Mouse (Mus musculus) limb, embryonic 13.5 days (tissue): ENCODE data around the gene Tcte3. TPM values are rescaled to one million over a fixed set of nuclear protein-coding genes. Genes with fewer than 3 reads are reported as not detected.
"Not testable (repeated sequence)": the region's sequence is repeated elsewhere in the genome, so short reads cannot be mapped to it uniquely, and the experiment has no call there.

Experiments
- ATAC-seq: fragments of 200-750 bp; cut with Nextera tagmentation; 2 replicates; pipeline ENCODE4 v1.8.0; 2017; ENCODE audit warnings: low read depth, moderate number of reproducible peaks, moderate TSS enrichment; ENCODE audit not compliant: low FRiP score
- H3K27ac ChIP-seq: fragments of 300-500 bp; sonication (generic); 2 replicates; pipeline ENCODE4 v1.5.1; 2015; ENCODE audit warnings: inconsistent platforms, mild to moderate bottlenecking, moderate library complexity
- H3K27me3 ChIP-seq: fragments of 300-500 bp; sonication (generic); 2 replicates; pipeline ENCODE4 v1.6.1; 2015; ENCODE audit warnings: mild to moderate bottlenecking, inconsistent platforms
- H3K36me3 ChIP-seq: fragments of 300-500 bp; sonication (generic); 2 replicates; pipeline ENCODE4 v1.6.1; 2015; ENCODE audit warnings: inconsistent platforms, mild to moderate bottlenecking, moderate library complexity
- H3K4me1 ChIP-seq: fragments of 300-500 bp; sonication (generic); 2 replicates; pipeline ENCODE4 v1.6.1; 2015; ENCODE audit warnings: inconsistent platforms
- H3K4me2 ChIP-seq: fragments of 300-500 bp; sonication (generic); replicated peaks from 2 replicates; pipeline ENCODE4 v1.6.1; 2015; ENCODE audit warnings: inconsistent platforms, mild to moderate bottlenecking, moderate library complexity
- H3K4me3 ChIP-seq: fragments of 300-500 bp; sonication (generic); 2 replicates; pipeline ENCODE4 v1.5.1; 2015; ENCODE audit warnings: moderate library complexity, mild to moderate bottlenecking, inconsistent platforms
- H3K9ac ChIP-seq: fragments of 300-500 bp; sonication (generic); 2 replicates; pipeline ENCODE4 v1.6.1; 2015; ENCODE audit warnings: mild to moderate bottlenecking, inconsistent platforms
- H3K9me3 ChIP-seq: fragments of 300-500 bp; sonication (generic); 2 replicates; pipeline ENCODE4 v1.6.1; 2016; ENCODE audit warnings: inconsistent platforms
- WGBS: fragments of 180-500 bp; shearing (Covaris S2); methylation state at CpG from one replicate; pipeline ENCODE4 v1.1.7; 2015; 5-methylcytosine and 5-hydroxymethylcytosine counted together
- polyA plus RNA-seq: library from polyadenylated mRNA; unstranded; fragments of >200 nt; fragmentation: Nextera tagmentation; extraction: Ambion mirVana; gene quantifications from 2 replicates; pipeline ENCODE4 v1.2.1, GENCODE M21; 2015

The Tcte3 gene
- polyA plus RNA-seq, 1 experiment from 2014 or later = 0.39 TPM

- H3K4me3 ChIP-seq = no peak overlapping the region
- H3K36me3 ChIP-seq = peaks cover 30% of the 10 kb centered on the region
- H3K27ac ChIP-seq = no peak overlapping the region
- no peaks in the 10 kb centered on the region for H3K27me3 ChIP-seq
- H3K9me3 ChIP-seq = no peaks in the 10 kb centered on the region
- peak; percentile 52; the same call in 1 of the 2 replicates for ATAC-seq
- H3K4me1 ChIP-seq = peaks cover 8% of the 10 kb centered on the region
- 42% methylated on average over 13 of the region's 13 CpGs for WGBS
- peak overlapping the region; percentile 50 for H3K4me2 ChIP-seq
- no peak overlapping the region for H3K9ac ChIP-seq
Observed at GRCm38 (mm10) chr17:15065391-15066024, 24.2 kb upstream of the Tcte3 start.

DNA sequence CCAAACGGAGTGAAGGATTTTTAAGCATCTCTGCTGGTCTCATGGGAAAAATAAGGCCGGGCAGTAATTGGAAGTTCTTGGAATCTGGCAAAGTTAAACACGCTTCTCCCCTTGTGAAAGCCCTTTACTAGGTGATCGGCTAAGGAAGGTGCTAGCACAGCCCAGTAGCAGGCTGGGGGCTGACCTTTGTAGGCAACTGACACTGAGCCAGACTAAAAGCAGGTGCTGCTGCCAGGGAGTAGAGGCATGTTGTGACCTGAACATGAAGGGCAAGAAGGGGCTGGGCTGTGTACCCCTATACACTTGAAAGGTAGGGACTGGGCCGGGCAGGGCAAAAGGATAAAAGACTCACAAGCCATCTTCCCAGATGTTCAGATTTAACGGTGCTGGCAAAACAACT, 19.1 kb upstream of the Tcte3 start:
- Histone ChIP-seq H3K27ac (no peak overlapping the region), H3K4me3 (no peak overlapping the region), H3K36me3 (peaks cover 73% of the 10 kb centered on the region), H3K9me3 (no peaks in the 10 kb centered on the region), H3K27me3 (no peaks in the 10 kb centered on the region), H3K4me2 (no peak overlapping the region), H3K9ac (no peak overlapping the region), H3K4me1 (no peaks in the 10 kb centered on the region)
- ATAC-seq = no peak
- WGBS = 74% methylated on average over 6 of the region's 6 CpGs

DNA sequence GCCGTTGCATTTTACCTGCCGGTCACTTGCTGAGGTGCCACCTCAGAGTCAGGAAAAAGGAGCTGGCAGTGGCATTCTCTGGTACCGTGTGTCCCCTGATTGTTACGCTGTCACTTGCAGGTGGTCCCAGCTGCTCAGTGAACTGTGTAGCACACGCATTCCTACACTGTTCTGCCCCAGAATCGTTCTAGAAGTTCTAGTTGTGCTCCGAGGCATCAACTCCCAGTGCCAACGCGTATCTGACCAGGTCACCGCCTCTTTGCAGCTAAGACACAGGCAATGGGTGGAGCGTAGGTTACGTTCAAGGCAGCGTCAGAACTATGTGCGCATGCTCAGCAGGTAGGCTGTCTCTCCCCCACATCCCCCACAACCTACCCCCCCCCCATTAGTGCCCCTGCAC, 18.4 kb upstream of the Tcte3 start:
- peaks cover 77% of the 10 kb centered on the region for H3K36me3 ChIP-seq
- H3K4me3 ChIP-seq = no peak overlapping the region

GRCm38 (mm10) chr17:15058161-15058591, 16.9 kb upstream of the Tcte3 start:
- Histone ChIP-seq H3K4me3 (no peak overlapping the region), H3K9me3 (no peaks in the 10 kb centered on the region), H3K36me3 (peaks cover 71% of the 10 kb centered on the region), H3K27ac (no peak overlapping the region), H3K27me3 (no peaks in the 10 kb centered on the region), H3K4me2 (no peak overlapping the region), H3K9ac (no peak overlapping the region), H3K4me1 (no peaks in the 10 kb centered on the region)
- no peak for ATAC-seq
- 84% methylated on average over 5 of the region's 5 CpGs for WGBS

More for the DNA sequence above, 18.4 kb upstream of the Tcte3 start:
- Histone ChIP-seq H3K4me2 (no peak overlapping the region), H3K9ac (no peak overlapping the region), H3K9me3 (no peaks in the 10 kb centered on the region), H3K27ac (no peak overlapping the region), H3K27me3 (no peaks in the 10 kb centered on the region), H3K4me1 (no peaks in the 10 kb centered on the region)
- 95% methylated on average over 14 of the region's 14 CpGs for WGBS
- no peak for ATAC-seq

- no peak overlapping the region for H3K27ac ChIP-seq
- no peak for ATAC-seq
- no peaks in the 10 kb centered on the region for H3K4me1 ChIP-seq
- no peak overlapping the region for H3K4me2 ChIP-seq
- no peaks in the 10 kb centered on the region for H3K9me3 ChIP-seq
- H3K36me3 ChIP-seq = peaks cover 51% of the 10 kb centered on the region
- no peaks in the 10 kb centered on the region for H3K27me3 ChIP-seq
- 82% methylated on average over 4 of the region's 4 CpGs for WGBS
- H3K9ac ChIP-seq = no peak overlapping the region
- no peak overlapping the region for H3K4me3 ChIP-seq
Observed at GRCm38 (mm10) chr17:15055925-15056324, 14.6 kb upstream of the Tcte3 start.

DNA sequence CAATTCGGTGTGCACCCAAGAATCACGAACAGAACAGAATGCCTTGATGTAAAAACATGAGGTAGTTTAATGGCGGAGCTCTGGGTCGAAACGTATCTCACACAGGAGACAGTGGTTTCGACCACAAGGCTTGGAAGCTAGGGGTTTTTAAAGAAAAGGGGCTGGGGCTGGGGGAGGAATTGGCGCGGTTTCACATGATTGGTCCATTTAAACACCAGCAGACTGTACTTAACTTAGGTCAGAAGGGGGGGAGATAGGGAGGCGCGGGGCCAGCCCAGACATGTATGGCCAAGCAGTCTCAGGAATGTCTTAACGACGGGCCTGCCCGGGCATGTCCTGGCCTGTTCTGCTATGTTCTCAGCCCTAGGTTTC, 12.5 kb upstream of the Tcte3 start:
- H3K4me1 ChIP-seq, H3K27ac ChIP-seq, H3K9ac ChIP-seq, ATAC-seq, H3K4me2 ChIP-seq, H3K27me3 ChIP-seq, H3K4me3 ChIP-seq, H3K9me3 ChIP-seq: not testable (repeated sequence)
- WGBS = 91% methylated on average over 13 of the region's 13 CpGs
- H3K36me3 ChIP-seq = peaks cover 32% of the 10 kb centered on the region

GRCm38 (mm10) chr17:15053183-15053828, 12.0 kb upstream of the Tcte3 start:
- not testable (repeated sequence) for H3K9ac ChIP-seq, H3K27me3 ChIP-seq, H3K9me3 ChIP-seq, ATAC-seq, H3K4me2 ChIP-seq, H3K27ac ChIP-seq, H3K4me1 ChIP-seq, H3K4me3 ChIP-seq
- 90% methylated on average over 6 of the region's 8 CpGs for WGBS
- peaks cover 27% of the 10 kb centered on the region for H3K36me3 ChIP-seq

- H3K9me3 ChIP-seq, H3K9ac ChIP-seq, H3K27me3 ChIP-seq, H3K27ac ChIP-seq, H3K4me2 ChIP-seq, H3K4me3 ChIP-seq, H3K4me1 ChIP-seq: not testable (repeated sequence)
- peaks cover 21% of the 10 kb centered on the region for H3K36me3 ChIP-seq
- ATAC-seq = 0 out of 2 replicates have a peak, but pooled peaks have one; percentile 15
- 57% methylated on average over 1 of the region's 1 CpGs for WGBS
Observed at GRCm38 (mm10) chr17:15052766-15053165, 11.5 kb upstream of the Tcte3 start.

DNA sequence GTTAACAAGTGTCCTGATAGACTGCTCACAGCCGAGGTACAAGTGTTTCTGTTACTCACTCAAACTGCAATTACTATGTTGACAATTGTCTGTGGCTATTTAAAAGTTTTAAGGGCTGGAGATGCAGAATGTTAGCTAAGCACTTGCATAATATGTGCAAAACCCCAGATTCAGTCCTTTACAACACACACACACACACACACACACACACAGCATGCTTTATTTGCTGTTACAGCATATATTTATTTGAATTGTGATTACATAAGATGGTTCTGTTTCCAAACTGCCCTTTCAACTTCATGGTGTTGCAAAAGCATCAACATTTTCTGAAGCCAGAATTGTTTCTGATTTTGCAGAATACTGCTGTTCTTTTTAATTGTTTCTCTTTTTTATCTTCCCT, 9.1 kb upstream of the Tcte3 start:
- WGBS = no CpG with 5 or more reads among the region's 1 CpGs
- not testable (repeated sequence) for H3K4me3 ChIP-seq, H3K9ac ChIP-seq, H3K4me2 ChIP-seq, ATAC-seq, H3K27ac ChIP-seq, H3K4me1 ChIP-seq, H3K27me3 ChIP-seq, H3K36me3 ChIP-seq, H3K9me3 ChIP-seq

GRCm38 (mm10) chr17:15040455-15040854, 833 bp downstream of the Tcte3 start:
- no CpG with 5 or more reads among the region's 3 CpGs for WGBS
- H3K4me1 ChIP-seq, H3K9me3 ChIP-seq, H3K4me3 ChIP-seq, H3K36me3 ChIP-seq, H3K9ac ChIP-seq, H3K27ac ChIP-seq, H3K27me3 ChIP-seq, ATAC-seq, H3K4me2 ChIP-seq: not testable (repeated sequence)

DNA sequence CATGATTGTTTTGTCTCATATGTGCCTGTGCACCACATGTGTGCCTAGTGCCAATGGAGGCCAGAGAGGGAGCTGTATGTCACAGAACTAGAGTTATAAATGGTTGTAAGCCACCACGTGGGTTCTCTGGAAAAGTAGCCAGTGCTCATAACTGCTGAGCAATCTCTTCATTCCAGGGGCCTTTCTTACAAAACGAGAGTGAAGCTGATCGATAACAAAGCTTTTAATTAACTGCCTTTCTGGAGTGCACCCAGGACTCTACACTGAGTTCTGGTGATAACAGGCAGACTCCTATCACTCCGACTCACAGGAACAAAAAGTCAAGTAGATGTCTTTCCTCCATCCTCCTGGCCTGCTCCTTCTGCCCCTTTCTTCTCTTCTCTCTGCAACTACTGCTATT, 9.9 kb downstream of the Tcte3 start:
- H3K27me3 ChIP-seq, H3K4me3 ChIP-seq, H3K4me1 ChIP-seq, H3K9me3 ChIP-seq, H3K27ac ChIP-seq, H3K36me3 ChIP-seq, H3K9ac ChIP-seq, H3K4me2 ChIP-seq, ATAC-seq: not testable (repeated sequence)
- no CpG with 5 or more reads among the region's 4 CpGs for WGBS

DNA sequence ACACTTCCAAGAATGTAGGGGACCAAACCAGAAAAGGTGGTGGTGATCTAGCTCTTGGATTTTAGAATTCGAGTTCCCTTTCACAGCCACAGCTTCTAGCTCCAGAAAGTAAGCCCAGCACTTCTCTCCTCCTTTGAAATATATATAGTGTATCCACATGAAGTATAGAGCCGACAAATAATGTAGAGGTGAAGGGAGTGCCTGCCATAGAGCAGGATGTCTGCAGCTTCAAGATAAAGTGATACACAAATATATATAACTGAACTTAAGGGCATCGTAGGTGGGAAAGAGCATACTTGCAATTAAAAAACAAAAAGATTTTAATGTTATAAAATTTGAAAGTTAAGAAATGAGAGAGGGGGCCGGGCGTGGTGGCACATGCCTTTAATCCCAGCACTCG, 15.8 kb downstream of the Tcte3 start:
- not testable (repeated sequence) for H3K4me3 ChIP-seq, H3K27me3 ChIP-seq, H3K27ac ChIP-seq, H3K9ac ChIP-seq, ATAC-seq, H3K9me3 ChIP-seq, H3K4me1 ChIP-seq, H3K36me3 ChIP-seq, H3K4me2 ChIP-seq
- no CpG with 5 or more reads among the region's 6 CpGs for WGBS
